Mouse (Mus musculus) lung, postnatal 0 days (tissue): ENCODE measurements around the gene Tpra1. TPM values are rescaled to one million over a fixed set of nuclear protein-coding genes. Genes with fewer than 3 reads are reported as not detected.

Source experiments
- ATAC-seq: fragments of 200-750 bp; cut with Nextera tagmentation; 2 replicates; pipeline ENCODE4 v1.8.0; 2017; ENCODE audit warnings: moderate library complexity
- DNase-seq: peaks from one replicate; pipeline ENCODE4 v3.0.0-alpha.2; 2016; ENCODE audit warnings: low spot score
- H3K27ac ChIP-seq: fragments of 300-500 bp; sonication (generic); 2 replicates; pipeline ENCODE4 v1.5.1; 2014; ENCODE audit warnings: antibody characterized with exemption, mild to moderate bottlenecking, low read length, mixed read lengths
- H3K27me3 ChIP-seq: fragments of 300-500 bp; sonication (generic); replicated peaks from 2 replicates; pipeline ENCODE4 v1.6.1; 2014; ENCODE audit warnings: low read length, mixed read lengths; ENCODE audit not compliant: insufficient read depth
- H3K36me3 ChIP-seq: fragments of 300-500 bp; sonication (generic); 2 replicates; pipeline ENCODE4 v1.6.1; 2014; ENCODE audit warnings: low read length, mixed read lengths; ENCODE audit not compliant: insufficient read depth
- H3K4me1 ChIP-seq: fragments of 300-500 bp; sonication (generic); 2 replicates; pipeline ENCODE4 v1.6.1; 2014; ENCODE audit warnings: antibody characterized with exemption, low read depth, low read length, mixed read lengths; ENCODE audit not compliant: insufficient read depth
- H3K4me2 ChIP-seq: fragments of 300-500 bp; sonication (generic); replicated peaks from 2 replicates; pipeline ENCODE4 v1.6.1; 2014; ENCODE audit warnings: low read depth, mild to moderate bottlenecking, low read length, moderate library complexity, mixed read lengths
- H3K4me3 ChIP-seq: fragments of 300-500 bp; sonication (generic); 2 replicates; pipeline ENCODE4 v1.5.1; 2014; ENCODE audit warnings: low read depth, low read length
- H3K9ac ChIP-seq: fragments of 300-500 bp; sonication (generic); replicated peaks from 2 replicates; pipeline ENCODE4 v1.6.1; 2014; ENCODE audit warnings: low read depth, mild to moderate bottlenecking
- H3K9me3 ChIP-seq: fragments of 300-500 bp; sonication (generic); 2 replicates; pipeline ENCODE4 v1.6.1; 2016; ENCODE audit warnings: low read length, mixed read lengths
- CTCF ChIP-seq: IDR thresholded peaks from 2 replicates; pipeline ENCODE4 v1.5.1; 2016; ENCODE audit warnings: antibody characterized with exemption, mild to moderate bottlenecking
- EP300 ChIP-seq: IDR thresholded peaks from 2 replicates; pipeline ENCODE4 v1.6.1; 2016; ENCODE audit warnings: antibody characterized with exemption, mild to moderate bottlenecking, control low read depth
- WGBS: fragments of 180-500 bp; shearing (Covaris S2); extraction: QIAGEN DNeasy Blood & Tissue Kit; methylation state at CpG from one replicate; pipeline ENCODE4 v1.1.7; 2014; 5-methylcytosine and 5-hydroxymethylcytosine counted together
- polyA plus RNA-seq: library from polyadenylated mRNA; unstranded; fragments of >200 nt; fragmentation: Nextera tagmentation; extraction: Ambion mirVana; gene quantifications from 2 replicates; pipeline ENCODE4 v1.2.1, GENCODE M21; 2015

The Tpra1 gene
- polyA plus RNA-seq, 1 experiment from 2014 or later, result 72.0 TPM

DNA sequence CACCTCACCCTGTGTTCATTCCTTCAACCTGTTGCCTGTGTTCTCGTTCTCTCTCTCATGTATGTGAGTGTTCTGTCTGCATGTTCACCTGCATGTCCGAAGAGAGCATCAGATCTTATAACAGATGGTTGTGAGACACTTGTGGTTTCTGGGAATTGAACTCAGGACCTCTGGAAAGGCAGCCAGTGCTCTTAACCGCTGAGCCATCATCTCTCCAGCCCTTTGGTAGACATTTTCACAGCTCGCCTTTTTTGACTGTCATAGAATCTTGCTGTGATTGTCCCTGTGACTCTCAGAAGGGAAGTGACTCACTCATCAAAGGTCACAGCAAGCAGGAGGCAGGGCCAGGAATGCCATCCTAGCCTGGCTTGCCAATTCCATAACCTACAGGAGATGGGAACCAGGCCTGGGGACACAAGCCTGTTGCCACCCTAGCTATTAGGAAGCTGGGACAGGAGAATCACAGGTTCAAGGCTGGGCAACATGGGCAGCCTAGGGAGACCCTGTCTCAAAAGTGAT lies 2.5 kb downstream of the Tpra1 start:
- H3K4me3 ChIP-seq, result no peak overlapping the region
- 67% methylated on average over 4 of the region's 4 CpGs for WGBS
- no peaks in the 10 kb centered on the region for H3K9me3 ChIP-seq
- H3K36me3 ChIP-seq, result peaks cover 10% of the 10 kb centered on the region; the same call in 1 of the 2 replicates
- H3K27me3 ChIP-seq, result no peaks in the 10 kb centered on the region
- TF ChIP-seq CTCF (no peak), EP300 (no peak)
- ATAC-seq (no peak), DNase-seq (peak; percentile 44)
- H3K4me2 ChIP-seq, result 0 out of 2 replicates have a peak overlapping the region, but pooled peaks have one; percentile 3
- H3K27ac ChIP-seq, result no peak overlapping the region
- H3K4me1 ChIP-seq, result peaks cover 29% of the 10 kb centered on the region
- 0 out of 2 replicates have a peak overlapping the region, but pooled peaks have one; percentile 86 for H3K9ac ChIP-seq

- Histone ChIP-seq H3K36me3 (peaks cover 12% of the 10 kb centered on the region), H3K4me2 (no peak overlapping the region), H3K27ac (no peak overlapping the region), H3K4me3 (no peak overlapping the region), H3K4me1 (peaks cover 29% of the 10 kb centered on the region), H3K9me3 (no peaks in the 10 kb centered on the region), H3K9ac (no peak overlapping the region), H3K27me3 (no peaks in the 10 kb centered on the region)
- no peak for DNase-seq
- no peak for ATAC-seq
- 94% methylated on average over 7 of the region's 7 CpGs for WGBS
- TF ChIP-seq CTCF (no peak), EP300 (no peak)
These were observed 3.0 kb downstream of the Tpra1 start for GRCm38 (mm10) chr6:88905042-88905441.

DNA sequence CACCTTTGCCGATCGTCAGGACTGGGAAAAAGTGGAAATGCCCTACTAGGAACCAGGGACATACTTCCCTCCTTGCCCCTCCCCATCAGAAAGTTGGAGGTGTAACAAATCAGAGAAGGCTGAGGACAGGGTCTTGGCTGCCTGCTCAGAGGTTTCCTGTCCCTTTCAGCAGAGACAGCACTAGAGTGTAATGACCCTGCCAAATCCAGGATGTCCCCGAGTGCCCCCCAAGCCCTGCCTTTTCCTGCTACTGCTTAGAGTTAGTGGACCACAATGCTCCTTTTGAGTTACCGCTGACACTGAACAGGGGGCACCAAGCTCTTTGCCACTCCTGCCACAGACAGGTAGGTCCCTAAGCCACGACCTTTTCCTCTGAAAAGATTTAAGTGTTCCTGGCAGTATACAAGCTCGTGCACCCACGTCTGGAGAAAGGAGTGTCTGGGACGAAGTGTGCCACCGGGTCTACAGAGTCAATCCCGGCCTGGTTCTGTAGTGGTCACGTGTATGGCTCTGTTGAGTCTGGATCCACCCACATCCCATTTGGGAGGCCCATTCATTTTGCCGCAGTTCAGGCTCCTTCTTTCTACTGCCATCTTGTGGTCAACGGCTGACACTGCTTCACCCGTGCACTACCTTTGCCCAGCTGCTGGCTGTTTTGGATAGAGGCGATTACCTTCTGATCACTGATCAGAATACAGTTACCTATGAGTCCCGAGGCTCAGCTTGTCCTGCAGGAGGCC lies 4.5 kb downstream of the Tpra1 start:
- H3K9me3 ChIP-seq, result no peaks in the 10 kb centered on the region
- peaks cover 23% of the 10 kb centered on the region for H3K36me3 ChIP-seq
- H3K4me1 ChIP-seq, result peaks cover 25% of the 10 kb centered on the region
- H3K27me3 ChIP-seq, result no peaks in the 10 kb centered on the region
- peak overlapping the region; percentile 20; the same call in 1 of the 2 replicates for H3K27ac ChIP-seq
- peak overlapping the region; percentile 27 for H3K4me2 ChIP-seq
- TF ChIP-seq EP300 (no peak), CTCF (peak; percentile 95)
- 14% methylated on average over 16 of the region's 16 CpGs for WGBS
- H3K4me3 ChIP-seq, result no peak overlapping the region
- peak; percentile 55 for ATAC-seq
- no peak overlapping the region for H3K9ac ChIP-seq
- peak; percentile 94 for DNase-seq

DNA sequence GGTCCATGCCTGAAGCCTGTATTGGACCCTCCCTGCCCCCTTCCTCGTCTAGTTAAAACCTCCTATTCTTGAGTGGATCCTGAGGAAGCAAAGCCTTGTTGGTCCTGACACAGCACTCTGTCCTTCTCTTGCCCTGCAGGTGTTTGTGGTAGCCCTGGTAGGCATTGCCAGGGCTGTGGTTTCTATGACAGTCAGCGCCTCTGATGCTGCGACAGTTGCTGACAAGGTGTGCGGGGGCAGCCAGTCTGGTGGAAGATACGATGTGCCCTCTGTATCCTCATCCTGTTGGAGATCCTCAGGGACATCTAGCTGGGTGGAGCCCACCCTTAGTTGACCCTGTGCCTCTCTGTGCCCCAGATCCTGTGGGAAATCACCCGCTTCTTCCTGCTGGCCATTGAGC lies 7.1 kb downstream of the Tpra1 start:
- ATAC-seq (no peak), DNase-seq (no peak)
- TF ChIP-seq CTCF (no peak), EP300 (no peak)
- Histone ChIP-seq H3K4me1 (peaks cover 12% of the 10 kb centered on the region), H3K27me3 (no peaks in the 10 kb centered on the region), H3K9me3 (no peaks in the 10 kb centered on the region), H3K36me3 (peaks cover 31% of the 10 kb centered on the region), H3K27ac (no peak overlapping the region), H3K4me3 (no peak overlapping the region), H3K4me2 (no peak overlapping the region), H3K9ac (no peak overlapping the region)
- 90% methylated on average over 6 of the region's 6 CpGs for WGBS

GRCm38 (mm10) chr6:88913022-88913421 lies 11.0 kb downstream of the Tpra1 start:
- Histone ChIP-seq H3K27me3 (no peaks in the 10 kb centered on the region), H3K27ac (no peak overlapping the region), H3K4me3 (no peak overlapping the region), H3K9me3 (no peaks in the 10 kb centered on the region), H3K36me3 (peaks cover 30% of the 10 kb centered on the region), H3K4me2 (no peak overlapping the region), H3K9ac (no peak overlapping the region), H3K4me1 (no peaks in the 10 kb centered on the region)
- DNase-seq (no peak), ATAC-seq (peak; percentile 15; the same call in 1 of the 2 replicates)
- TF ChIP-seq EP300 (no peak), CTCF (no peak)
- WGBS, result 64% methylated on average over 4 of the region's 4 CpGs

GRCm38 (mm10) chr6:88913440-88913839 lies 11.4 kb downstream of the Tpra1 start:
- DNase-seq (no peak), ATAC-seq (0 out of 2 replicates have a peak, but pooled peaks have one; percentile 30)
- H3K9ac ChIP-seq, result no peak overlapping the region
- peaks cover 26% of the 10 kb centered on the region; the same call in 1 of the 2 replicates for H3K36me3 ChIP-seq
- H3K4me3 ChIP-seq, result no peak overlapping the region
- no peaks in the 10 kb centered on the region for H3K4me1 ChIP-seq
- H3K27me3 ChIP-seq, result no peaks in the 10 kb centered on the region
- no peak for TF ChIP-seq EP300
- TF ChIP-seq CTCF, result no peak
- H3K27ac ChIP-seq, result no peak overlapping the region
- no peak overlapping the region for H3K4me2 ChIP-seq
- H3K9me3 ChIP-seq, result no peaks in the 10 kb centered on the region
